Mouse (Mus musculus): Measurements from ENCODE around the gene Pkib.

Gene Pkib

GRCm38 (mm10) chr10:57740733-57741132 lies 109.0 kb downstream of the Pkib start:
- DNase-seq (ENCODE audit: low spot score in 2 of 2): no peak

- no peak for DNase-seq (ENCODE audit: low spot score in 2 of 2)
Measured at GRCm38 (mm10) chr10:57741351-57741750, 109.6 kb downstream of the Pkib start.

GRCm38 (mm10) chr10:57743045-57743444 lies 111.3 kb downstream of the Pkib start:
- DNase-seq (ENCODE audit: low spot score in 2 of 2): no peak

- peak; percentile 23 to 33 for DNase-seq (ENCODE audit: low spot score in 2 of 2)
Measured at GRCm38 (mm10) chr10:57743606-57744016, 111.8 kb downstream of the Pkib start.

GRCm38 (mm10) chr10:57744128-57744765 lies 112.5 kb downstream of the Pkib start:
- no peak for DNase-seq (ENCODE audit: low spot score in 2 of 2)

GRCm38 (mm10) chr10:57745452-57745851 lies 113.7 kb downstream of the Pkib start:
- no peak for DNase-seq (ENCODE audit: low spot score in 2 of 2)

- no peak for DNase-seq (ENCODE audit: low spot score in 2 of 2)
Measured at GRCm38 (mm10) chr10:57747127-57747526, 115.3 kb downstream of the Pkib start.

GRCm38 (mm10) chr10:57753343-57753742 lies 121.6 kb downstream of the Pkib start:
- DNase-seq (ENCODE audit: low spot score in 2 of 2): peak in 1 of 2 experiments; percentile 26

GRCm38 (mm10) chr10:57755201-57755736 lies 123.5 kb downstream of the Pkib start:
- DNase-seq (ENCODE audit: low spot score in 2 of 2): no peak

GRCm38 (mm10) chr10:57758999-57759398 lies 127.2 kb downstream of the Pkib start:
- DNase-seq (ENCODE audit: low spot score in 2 of 2): no peak

GRCm38 (mm10) chr10:57760694-57761093 lies 128.9 kb downstream of the Pkib start:
- no peak for DNase-seq (ENCODE audit: low spot score in 2 of 2)

GRCm38 (mm10) chr10:57763044-57763443 lies 131.3 kb downstream of the Pkib start:
- no peak for DNase-seq (ENCODE audit: low spot score in 2 of 2)

GRCm38 (mm10) chr10:57783289-57784130 lies 151.7 kb downstream of the Pkib start:
- no peak for DNase-seq (ENCODE audit: low spot score in 2 of 2)

- peak in 1 of 2 experiments; percentile 47 for DNase-seq (ENCODE audit: low spot score in 2 of 2)
Measured at GRCm38 (mm10) chr10:57784131-57784875, 152.5 kb downstream of the Pkib start.

GRCm38 (mm10) chr10:57784876-57785150 lies 153.0 kb downstream of the Pkib start, which contains the start of gene Fabp7:
Gene Fabp7, plus strand, starts transcription at chr10:57784881.
- no peak for DNase-seq (ENCODE audit: low spot score in 2 of 2)

GRCm38 (mm10) chr10:57785552-57785951 lies 153.8 kb downstream of the Pkib start:
- DNase-seq (ENCODE audit: low spot score in 2 of 2): no peak
